Mouse (Mus musculus) stomach, postnatal 0 days (tissue): Measurements from ENCODE around the gene Rasgrp2.

Source experiments
- CTCF ChIP-seq: IDR thresholded peaks from 2 replicates; pipeline ENCODE4 v1.5.1; 2016; ENCODE audit warnings: antibody characterized with exemption, low read depth, mild to moderate bottlenecking, moderate library complexity
- EP300 ChIP-seq: optimal IDR thresholded peaks from 2 replicates; pipeline ENCODE3; 2016; ENCODE audit warnings: antibody characterized with exemption

- TF ChIP-seq CTCF (no peak), EP300 (no peak)
These were observed 18.6 kb upstream of the Rasgrp2 start for GRCm38 (mm10) chr19:6380411-6381166.
